Mouse (Mus musculus): ENCODE results near the gene Piwil1. TPM values are rescaled to one million over a fixed set of nuclear protein-coding genes. Genes with fewer than 3 reads are reported as not detected.

The Piwil1 gene
- polyA plus RNA-seq (2015; fragmentation: Nextera tagmentation; extraction: Ambion mirVana) = not detected in 2 replicates

DNA sequence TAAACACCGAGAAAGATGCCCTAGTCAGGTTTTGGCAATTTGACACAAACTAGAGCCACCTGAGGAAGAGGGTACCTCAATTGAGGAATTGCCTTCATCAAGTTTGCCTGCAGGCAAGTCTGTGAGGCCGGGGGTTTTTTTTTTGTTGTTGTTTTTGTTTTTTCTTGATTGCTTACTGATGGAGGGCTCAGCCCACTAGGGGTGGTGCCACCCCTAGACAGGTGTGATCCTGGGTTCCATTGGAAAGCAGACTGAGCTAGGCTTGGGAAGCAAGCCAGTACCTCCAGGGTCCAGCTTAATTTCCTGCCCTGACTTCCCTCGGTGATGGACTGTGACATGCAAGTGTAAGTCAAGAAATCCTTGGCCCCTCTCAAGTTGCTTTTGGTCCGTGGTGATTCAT lies at the start of gene Piwil1:
TSS of gene Piwil1 (plus strand) at position 301 of the 400 bp plus-strand sequence.
- Histone ChIP-seq H3K4me3 (replicated peaks; ENCODE audit: low read depth, low read length) (no peak within 1 kb of the TSS), H3K27me3 (ENCODE audit: insufficient read depth, low read length) (no peaks in the 10 kb centered on the region), H3K9me3 (replicated peaks; ENCODE audit: low read length) (no peaks in the 10 kb centered on the region), H3K27ac (no peak within 1 kb of the TSS), H3K9ac (ENCODE audit: low read depth, low read length) (no peak within 1 kb of the TSS), H3K36me3 (ENCODE audit: insufficient read depth, low read length) (no peaks in the 10 kb centered on the region), H3K4me2 (ENCODE audit: low read length) (no peak within 1 kb of the TSS), H3K4me1 (replicated peaks; ENCODE audit: insufficient read depth, low read length) (no peaks in the 10 kb centered on the region)
- no peak for TF ChIP-seq CTCF (IDR thresholded peaks at IDR 0.05; ENCODE audit: low read depth)
- ATAC-seq (replicated peaks; ENCODE audit: low FRiP score, low read depth) (no peak), DNase-seq (ENCODE audit: low spot score) (no peak)
- WGBS = 50% methylated on average over 4 of the region's 4 CpGs

DNA sequence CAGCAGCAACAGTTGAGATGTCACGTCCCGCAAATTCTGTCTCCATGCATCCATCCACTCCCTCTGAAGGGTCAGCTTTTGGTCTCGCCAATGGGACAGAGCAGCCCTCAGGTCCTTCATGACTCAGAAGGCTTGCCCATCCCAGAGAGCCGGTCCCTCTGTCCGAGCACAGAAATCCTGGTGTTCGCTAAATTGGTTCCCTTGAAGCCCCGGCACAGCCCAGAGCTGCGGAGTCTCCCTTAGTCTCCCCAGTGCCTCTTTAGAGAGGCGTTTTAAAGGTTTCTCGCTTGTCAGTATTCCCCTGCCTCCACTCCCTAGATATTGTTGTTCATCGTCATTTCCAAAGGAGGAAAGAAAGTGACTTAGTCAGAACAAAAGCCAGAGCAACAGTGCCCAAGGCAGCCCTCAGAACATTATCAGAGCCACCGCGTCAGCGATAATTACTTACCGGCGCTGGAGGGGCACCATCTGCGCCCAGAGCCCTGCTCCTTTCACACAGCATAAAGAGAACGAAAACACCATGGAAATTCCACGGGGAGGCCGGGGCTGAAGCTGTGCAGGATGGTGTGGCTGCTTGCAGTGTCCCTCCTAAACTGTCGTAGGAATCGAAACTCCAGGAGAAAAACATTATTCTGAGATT lies 45.7 kb upstream of the Piwil1 start:
- Histone ChIP-seq H3K36me3 (ENCODE audit: insufficient read depth, low read length) (no peaks in the 10 kb centered on the region), H3K27me3 (ENCODE audit: insufficient read depth, low read length) (no peaks in the 10 kb centered on the region), H3K27ac (no peak overlapping the region), H3K4me1 (replicated peaks; ENCODE audit: insufficient read depth, low read length) (no peaks in the 10 kb centered on the region), H3K4me2 (ENCODE audit: low read length) (no peak overlapping the region), H3K4me3 (replicated peaks; ENCODE audit: low read depth, low read length) (no peak overlapping the region), H3K9me3 (replicated peaks; ENCODE audit: low read length) (no peaks in the 10 kb centered on the region), H3K9ac (ENCODE audit: low read depth, low read length) (no peak overlapping the region)
- DNase-seq (ENCODE audit: low spot score) (no peak), ATAC-seq (replicated peaks; ENCODE audit: low FRiP score, low read depth) (no peak)
- WGBS = 57% methylated on average over 22 of the region's 22 CpGs
- no peak for TF ChIP-seq CTCF (IDR thresholded peaks at IDR 0.05; ENCODE audit: low read depth)

DNA sequence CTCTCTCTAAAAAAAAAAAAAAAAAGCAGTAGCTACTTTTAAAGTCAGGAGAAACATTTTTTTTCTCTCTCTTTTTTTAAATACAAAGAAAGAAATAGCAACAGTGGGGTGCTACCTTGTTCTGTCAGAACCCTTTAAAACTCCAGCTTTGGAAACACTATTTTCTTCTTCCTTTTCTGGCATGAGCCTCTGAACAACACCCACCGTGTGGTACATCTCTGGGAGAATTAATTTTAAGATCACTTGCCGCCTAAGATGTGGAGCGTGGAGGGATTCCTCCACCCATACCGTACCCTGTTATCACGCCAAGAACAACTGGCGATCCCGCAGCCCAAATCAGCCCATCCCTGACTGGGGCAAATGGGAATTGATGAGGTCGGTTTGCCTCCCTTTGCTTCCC lies 42.2 kb upstream of the Piwil1 start:
- no peak overlapping the region for H3K27ac ChIP-seq
- 56% methylated on average over 8 of the region's 8 CpGs for WGBS
- no peak overlapping the region for H3K4me2 ChIP-seq (ENCODE audit: low read length)
- H3K4me3 ChIP-seq (replicated peaks; ENCODE audit: low read depth, low read length) = no peak overlapping the region
- H3K36me3 ChIP-seq (ENCODE audit: insufficient read depth, low read length) = no peaks in the 10 kb centered on the region
- H3K9ac ChIP-seq (ENCODE audit: low read depth, low read length) = no peak overlapping the region
- ATAC-seq (replicated peaks; ENCODE audit: low FRiP score, low read depth) (no peak), DNase-seq (ENCODE audit: low spot score) (no peak)
- H3K4me1 ChIP-seq (replicated peaks; ENCODE audit: insufficient read depth, low read length) = no peaks in the 10 kb centered on the region
- TF ChIP-seq CTCF (IDR thresholded peaks at IDR 0.05; ENCODE audit: low read depth) = no peak
- H3K27me3 ChIP-seq (ENCODE audit: insufficient read depth, low read length) = no peaks in the 10 kb centered on the region
- H3K9me3 ChIP-seq (replicated peaks; ENCODE audit: low read length) = no peaks in the 10 kb centered on the region; the same call in 1 of the 2 replicates

DNA sequence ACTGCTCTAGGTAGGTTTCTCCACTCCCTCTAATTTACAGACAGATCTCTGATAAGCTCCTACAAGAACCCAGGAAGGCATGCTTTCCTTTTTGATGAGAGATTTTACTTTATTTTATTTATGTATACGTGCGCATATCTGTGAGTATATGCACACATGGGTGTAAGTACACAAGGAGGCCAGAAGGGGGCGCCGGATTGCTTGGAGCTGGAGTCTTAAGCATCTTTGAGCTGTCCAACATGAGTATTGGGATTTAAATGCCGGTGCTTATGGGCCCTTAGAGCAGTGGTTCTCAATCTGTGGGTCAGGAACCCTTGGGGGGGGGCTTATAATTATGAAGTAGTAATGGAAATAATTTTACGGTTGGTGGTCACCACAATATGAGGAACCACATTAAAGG lies 39.4 kb upstream of the Piwil1 start:
- peak; percentile 20; the same call in 1 of the 2 replicates for TF ChIP-seq CTCF (IDR thresholded peaks at IDR 0.05; ENCODE audit: low read depth)
- 97% methylated on average over 6 of the region's 6 CpGs for WGBS
- no peak for ATAC-seq (replicated peaks; ENCODE audit: low FRiP score, low read depth)

DNA sequence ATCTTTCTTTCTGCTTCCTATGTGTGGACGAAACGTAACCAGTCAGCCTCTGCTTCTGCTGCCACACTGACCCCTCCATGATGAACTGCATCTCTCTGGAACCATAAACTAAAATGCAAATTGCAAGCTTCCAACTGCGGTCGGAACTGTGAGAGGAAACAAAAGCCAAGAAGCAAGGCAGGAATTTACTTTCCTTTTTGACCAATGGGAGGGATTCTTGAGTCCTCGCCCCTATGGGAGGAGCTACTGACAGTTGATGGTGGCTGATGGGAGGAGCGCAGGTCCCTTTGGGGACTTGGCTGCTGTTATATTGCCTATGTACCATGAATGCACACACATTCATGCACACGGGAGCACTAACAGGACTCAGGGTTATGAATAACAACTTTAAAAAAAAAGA lies 38.3 kb upstream of the Piwil1 start:
- Histone ChIP-seq H3K4me3 (replicated peaks; ENCODE audit: low read depth, low read length) (no peak overlapping the region), H3K27me3 (ENCODE audit: insufficient read depth, low read length) (no peaks in the 10 kb centered on the region), H3K4me1 (replicated peaks; ENCODE audit: insufficient read depth, low read length) (no peaks in the 10 kb centered on the region), H3K36me3 (ENCODE audit: insufficient read depth, low read length) (no peaks in the 10 kb centered on the region), H3K9ac (ENCODE audit: low read depth, low read length) (no peak overlapping the region), H3K4me2 (ENCODE audit: low read length) (no peak overlapping the region), H3K9me3 (replicated peaks; ENCODE audit: low read length) (no peaks in the 10 kb centered on the region; the same call in 1 of the 2 replicates), H3K27ac (no peak overlapping the region)
- TF ChIP-seq CTCF (IDR thresholded peaks at IDR 0.05; ENCODE audit: low read depth) = no peak
- DNase-seq (ENCODE audit: low spot score) (no peak), ATAC-seq (replicated peaks; ENCODE audit: low FRiP score, low read depth) (no peak)
- 76% methylated on average over 7 of the region's 7 CpGs for WGBS

More for the DNA sequence above, 39.4 kb upstream of the Piwil1 start:
- H3K9ac ChIP-seq (ENCODE audit: low read depth, low read length) = no peak overlapping the region
- no peaks in the 10 kb centered on the region for H3K4me1 ChIP-seq (replicated peaks; ENCODE audit: insufficient read depth, low read length)
- no peaks in the 10 kb centered on the region; the same call in 1 of the 2 replicates for H3K9me3 ChIP-seq (replicated peaks; ENCODE audit: low read length)
- no peak overlapping the region for H3K27ac ChIP-seq
- H3K4me2 ChIP-seq (ENCODE audit: low read length) = no peak overlapping the region
- no peaks in the 10 kb centered on the region for H3K27me3 ChIP-seq (ENCODE audit: insufficient read depth, low read length)
- DNase-seq (ENCODE audit: low spot score) = no peak
- no peak overlapping the region for H3K4me3 ChIP-seq (replicated peaks; ENCODE audit: low read depth, low read length)
- no peaks in the 10 kb centered on the region for H3K36me3 ChIP-seq (ENCODE audit: insufficient read depth, low read length)

DNA sequence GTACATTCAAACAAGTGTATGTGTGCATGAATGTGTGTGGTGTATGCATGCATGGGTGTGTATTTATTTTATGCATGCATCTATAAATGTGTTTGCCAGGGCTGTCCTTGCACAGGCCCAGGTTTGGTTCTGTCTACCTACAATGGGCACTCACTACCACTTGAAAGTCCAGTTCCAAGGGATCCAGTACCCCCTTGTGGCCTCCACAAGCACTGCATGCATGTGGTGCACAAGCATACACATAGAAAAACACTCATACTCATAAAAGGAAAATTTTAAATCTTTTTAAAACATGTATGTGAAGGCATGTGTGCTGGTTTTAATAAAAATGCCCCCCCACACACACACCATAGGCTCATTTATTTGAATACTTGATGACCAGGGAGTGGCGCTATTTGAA lies 37.3 kb upstream of the Piwil1 start:
- ATAC-seq (replicated peaks; ENCODE audit: low FRiP score, low read depth) (no peak), DNase-seq (ENCODE audit: low spot score) (no peak)
- no peaks in the 10 kb centered on the region for H3K36me3 ChIP-seq (ENCODE audit: insufficient read depth, low read length)
- no peaks in the 10 kb centered on the region for H3K27me3 ChIP-seq (ENCODE audit: insufficient read depth, low read length)
- no peak overlapping the region for H3K27ac ChIP-seq
- H3K4me3 ChIP-seq (replicated peaks; ENCODE audit: low read depth, low read length) = no peak overlapping the region
- no peaks in the 10 kb centered on the region; the same call in 1 of the 2 replicates for H3K9me3 ChIP-seq (replicated peaks; ENCODE audit: low read length)
- TF ChIP-seq CTCF (IDR thresholded peaks at IDR 0.05; ENCODE audit: low read depth) = peak; percentile 55
- no peaks in the 10 kb centered on the region for H3K4me1 ChIP-seq (replicated peaks; ENCODE audit: insufficient read depth, low read length)
- H3K4me2 ChIP-seq (ENCODE audit: low read length) = no peak overlapping the region
- H3K9ac ChIP-seq (ENCODE audit: low read depth, low read length) = no peak overlapping the region
- WGBS = 84% methylated on average over 1 of the region's 1 CpGs
